Mouse (Mus musculus): ENCODE data around the gene Scfd1. TPM values are rescaled to one million over a fixed set of nuclear protein-coding genes. Genes with fewer than 3 reads are reported as not detected.

Gene Scfd1
- total and polyA plus RNA-seq, 2 experiments from 2014 or later: 33.9 to 54.1 TPM

DNA sequence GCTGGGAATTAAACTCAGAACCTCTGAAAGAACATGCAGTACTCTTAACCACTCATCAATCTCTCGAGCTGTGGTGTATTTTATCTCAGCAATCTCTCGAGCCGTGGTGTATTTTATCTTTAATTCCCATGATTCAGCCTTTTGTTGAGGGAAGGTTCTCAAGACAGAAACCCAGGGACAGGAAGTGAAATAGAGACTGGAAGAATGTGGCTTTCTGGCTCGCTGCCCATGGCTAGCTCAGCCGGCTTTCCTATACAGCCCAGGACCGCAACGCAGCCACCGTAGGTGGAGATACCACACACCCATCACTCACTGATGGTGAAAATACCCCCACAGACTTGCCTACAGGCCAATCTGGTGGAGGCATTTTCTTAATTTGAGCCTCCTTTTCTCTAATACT is 22.0 kb upstream of the Scfd1 start:
- H3K9me3 ChIP-seq (replicated peaks; ENCODE audit: control insufficient read depth, low read length): no peaks in the 10 kb centered on the region
- H3K4me3 ChIP-seq (ENCODE audit: low read depth, low read length): no peak overlapping the region
- TF ChIP-seq CTCF (IDR thresholded peaks at IDR 0.05; ENCODE audit: low read depth) (no peak), EP300 (IDR thresholded peaks at IDR 0.05; ENCODE audit: low read depth) (no peak)
- H3K36me3 ChIP-seq (replicated peaks; ENCODE audit: control insufficient read depth, insufficient read depth, low read length): peaks cover 63% of the 10 kb centered on the region
- peaks cover 6% of the 10 kb centered on the region; the same call in 1 of the 2 replicates for H3K4me1 ChIP-seq (ENCODE audit: control insufficient read depth, insufficient read depth)
- no peak overlapping the region; the same call in 1 of the 2 replicates for H3K27ac ChIP-seq (ENCODE audit: low read depth)
- H3K4me2 ChIP-seq (ENCODE audit: low read depth, low read length): no peak overlapping the region
- no peak overlapping the region for H3K9ac ChIP-seq (replicated peaks; ENCODE audit: low read depth, low read length)
- ATAC-seq (ENCODE audit: insufficient read depth, low read depth) (no peak), DNase-seq (ENCODE audit: low spot score) (no peak)
- 44% methylated on average over 8 of the region's 8 CpGs for WGBS
- no peaks in the 10 kb centered on the region for H3K27me3 ChIP-seq (ENCODE audit: control insufficient read depth, insufficient read depth, low read length)

DNA sequence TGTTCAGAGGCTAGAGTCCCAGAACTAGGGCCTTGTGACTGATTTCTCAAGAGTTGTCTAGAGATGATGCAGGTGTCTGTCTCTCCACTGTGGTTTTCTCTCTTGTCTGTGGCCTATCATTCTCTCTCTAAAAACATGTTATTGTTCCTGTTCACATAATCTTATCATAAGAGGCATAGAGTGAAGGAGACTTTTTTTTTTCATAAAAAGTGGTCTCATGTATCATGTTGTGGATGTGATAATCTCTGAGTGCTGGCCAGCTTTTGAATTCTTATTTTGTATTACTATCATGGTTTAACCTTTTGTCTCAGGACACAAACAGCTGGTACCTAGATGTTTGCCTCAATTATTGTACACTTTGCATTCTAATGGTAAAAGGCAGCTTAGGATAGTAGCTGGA is 16.0 kb upstream of the Scfd1 start:
- no peak for TF ChIP-seq EP300 (IDR thresholded peaks at IDR 0.05; ENCODE audit: low read depth)
- no peak for TF ChIP-seq CTCF (IDR thresholded peaks at IDR 0.05; ENCODE audit: low read depth)
- Histone ChIP-seq H3K27me3 (ENCODE audit: control insufficient read depth, insufficient read depth, low read length) (no peaks in the 10 kb centered on the region), H3K9ac (replicated peaks; ENCODE audit: low read depth, low read length) (no peak overlapping the region), H3K27ac (ENCODE audit: low read depth) (no peak overlapping the region), H3K36me3 (replicated peaks; ENCODE audit: control insufficient read depth, insufficient read depth, low read length) (peaks cover 68% of the 10 kb centered on the region), H3K4me1 (ENCODE audit: control insufficient read depth, insufficient read depth) (no peaks in the 10 kb centered on the region), H3K4me2 (ENCODE audit: low read depth, low read length) (no peak overlapping the region), H3K9me3 (replicated peaks; ENCODE audit: control insufficient read depth, low read length) (no peaks in the 10 kb centered on the region), H3K4me3 (ENCODE audit: low read depth, low read length) (no peak overlapping the region)
- no peak for DNase-seq (ENCODE audit: low spot score)
- no peak for ATAC-seq (ENCODE audit: insufficient read depth, low read depth)

DNA sequence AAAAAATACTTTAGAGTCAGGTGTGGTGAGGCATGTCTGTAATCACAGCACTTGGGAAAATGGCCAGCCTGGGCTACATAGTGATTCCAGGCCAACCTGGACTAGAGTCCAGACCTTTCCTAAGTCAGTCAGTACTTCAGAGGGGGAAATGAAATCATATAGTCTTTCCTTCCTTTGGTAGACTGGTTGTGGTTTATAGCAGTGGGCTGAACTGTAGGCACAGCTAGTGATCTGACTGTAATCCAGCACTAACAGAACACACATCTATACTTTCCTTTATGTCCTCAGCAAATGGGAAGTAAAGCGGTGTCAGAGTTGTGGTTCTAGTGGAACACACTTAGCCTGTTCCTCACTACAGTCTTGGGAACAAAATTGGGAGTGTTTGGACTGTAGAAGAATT is 14.4 kb upstream of the Scfd1 start:
- no peak for TF ChIP-seq EP300 (IDR thresholded peaks at IDR 0.05; ENCODE audit: low read depth)
- no peak for TF ChIP-seq CTCF (IDR thresholded peaks at IDR 0.05; ENCODE audit: low read depth)
- H3K4me1 ChIP-seq (ENCODE audit: control insufficient read depth, insufficient read depth): no peaks in the 10 kb centered on the region
- no peak overlapping the region for H3K4me2 ChIP-seq (ENCODE audit: low read depth, low read length)
- H3K27ac ChIP-seq (ENCODE audit: low read depth): no peak overlapping the region
- H3K4me3 ChIP-seq (ENCODE audit: low read depth, low read length): no peak overlapping the region
- H3K27me3 ChIP-seq (ENCODE audit: control insufficient read depth, insufficient read depth, low read length): no peaks in the 10 kb centered on the region
- no peaks in the 10 kb centered on the region for H3K9me3 ChIP-seq (replicated peaks; ENCODE audit: control insufficient read depth, low read length)
- no peak overlapping the region for H3K9ac ChIP-seq (replicated peaks; ENCODE audit: low read depth, low read length)
- peaks cover 69% of the 10 kb centered on the region for H3K36me3 ChIP-seq (replicated peaks; ENCODE audit: control insufficient read depth, insufficient read depth, low read length)
- WGBS: 100% methylated on average over 1 of the region's 1 CpGs
- DNase-seq (ENCODE audit: low spot score): no peak
- no peak for ATAC-seq (ENCODE audit: insufficient read depth, low read depth)

DNA sequence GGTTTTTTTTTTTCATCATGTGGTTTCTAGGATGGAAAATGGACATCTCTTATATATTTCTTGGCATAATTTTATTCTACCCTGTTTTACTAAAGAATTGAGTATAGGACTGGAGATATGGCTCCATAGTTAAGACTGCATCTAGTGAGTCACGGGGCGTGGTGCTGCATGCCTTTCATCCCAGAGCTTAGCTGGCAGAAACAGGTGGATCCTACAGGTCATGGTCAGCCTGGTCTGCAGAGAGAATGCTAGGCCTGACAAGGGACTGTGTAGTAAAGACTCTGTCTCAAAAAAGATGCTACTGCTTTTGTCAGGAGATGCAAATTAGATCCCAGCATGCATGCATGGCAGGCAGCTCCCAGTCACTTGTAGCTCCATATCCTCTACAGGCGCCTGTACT is 8.8 kb upstream of the Scfd1 start:
- TF ChIP-seq CTCF (IDR thresholded peaks at IDR 0.05; ENCODE audit: low read depth) (no peak), EP300 (IDR thresholded peaks at IDR 0.05; ENCODE audit: low read depth) (no peak)
- WGBS: 97% methylated on average over 3 of the region's 3 CpGs
- no peaks in the 10 kb centered on the region for H3K27me3 ChIP-seq (ENCODE audit: control insufficient read depth, insufficient read depth, low read length)
- H3K9ac ChIP-seq (replicated peaks; ENCODE audit: low read depth, low read length): no peak overlapping the region
- H3K36me3 ChIP-seq (replicated peaks; ENCODE audit: control insufficient read depth, insufficient read depth, low read length): peaks cover 70% of the 10 kb centered on the region
- no peak for DNase-seq (ENCODE audit: low spot score)
- no peaks in the 10 kb centered on the region for H3K4me1 ChIP-seq (ENCODE audit: control insufficient read depth, insufficient read depth)
- no peak overlapping the region for H3K27ac ChIP-seq (ENCODE audit: low read depth)
- H3K4me3 ChIP-seq (ENCODE audit: low read depth, low read length): no peak overlapping the region
- H3K4me2 ChIP-seq (ENCODE audit: low read depth, low read length): no peak overlapping the region
- H3K9me3 ChIP-seq (replicated peaks; ENCODE audit: control insufficient read depth, low read length): no peaks in the 10 kb centered on the region
- no peak for ATAC-seq (ENCODE audit: insufficient read depth, low read depth)

DNA sequence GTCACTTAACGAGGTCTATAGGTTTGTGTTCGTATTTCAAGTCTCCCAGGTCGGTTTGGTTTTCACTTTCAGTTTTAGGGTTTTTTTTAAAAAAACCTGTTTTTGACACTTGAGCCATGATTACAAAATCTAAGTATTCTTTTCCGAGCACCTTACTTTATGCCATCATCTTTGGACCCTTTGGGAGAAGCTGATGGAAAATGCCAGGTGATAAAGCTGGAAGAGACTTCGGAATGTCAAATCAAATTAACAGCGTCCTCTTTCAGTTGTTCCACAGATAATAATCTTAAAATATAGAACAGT is 529 bp downstream of the Scfd1 start:
- H3K4me1 ChIP-seq (ENCODE audit: control insufficient read depth, insufficient read depth): no peaks in the 10 kb centered on the region
- H3K36me3 ChIP-seq (replicated peaks; ENCODE audit: control insufficient read depth, insufficient read depth, low read length): peaks cover 20% of the 10 kb centered on the region
- H3K9me3 ChIP-seq (replicated peaks; ENCODE audit: control insufficient read depth, low read length): no peaks in the 10 kb centered on the region
- H3K27ac ChIP-seq (ENCODE audit: low read depth): peak overlapping the region; percentile 93
- H3K9ac ChIP-seq (replicated peaks; ENCODE audit: low read depth, low read length): peak overlapping the region; percentile 86
- peak overlapping the region; percentile 82 for H3K4me3 ChIP-seq (ENCODE audit: low read depth, low read length)
- DNase-seq (ENCODE audit: low spot score): no peak
- no peak for ATAC-seq (ENCODE audit: insufficient read depth, low read depth)
- peak overlapping the region; percentile 75 for H3K4me2 ChIP-seq (ENCODE audit: low read depth, low read length)
- no peak for TF ChIP-seq CTCF (IDR thresholded peaks at IDR 0.05; ENCODE audit: low read depth)
- no peak for TF ChIP-seq EP300 (IDR thresholded peaks at IDR 0.05; ENCODE audit: low read depth)
- WGBS: 12% methylated on average over 6 of the region's 6 CpGs
- no peaks in the 10 kb centered on the region for H3K27me3 ChIP-seq (ENCODE audit: control insufficient read depth, insufficient read depth, low read length)

DNA sequence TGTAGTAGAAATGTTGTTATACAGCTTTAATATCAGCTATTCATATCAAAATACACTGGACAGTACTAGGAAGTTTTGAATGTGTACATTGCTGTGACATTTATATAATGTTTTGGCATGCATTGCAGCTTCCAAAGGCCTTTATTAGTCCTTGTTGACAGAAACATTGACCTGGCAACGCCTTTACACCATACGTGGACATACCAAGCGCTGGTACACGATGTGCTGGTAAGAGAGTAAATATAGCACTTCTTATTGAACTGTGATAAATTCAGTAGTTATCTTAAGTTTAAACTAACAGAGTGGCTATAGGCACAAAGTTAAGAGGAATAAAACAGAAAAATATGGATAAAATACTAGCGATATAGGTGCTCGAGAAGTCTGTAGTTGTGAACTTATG is 22.6 kb downstream of the Scfd1 start:
- H3K27ac ChIP-seq (ENCODE audit: low read depth): no peak overlapping the region
- ATAC-seq (ENCODE audit: insufficient read depth, low read depth): no peak
- no peaks in the 10 kb centered on the region for H3K9me3 ChIP-seq (replicated peaks; ENCODE audit: control insufficient read depth, low read length)
- no peaks in the 10 kb centered on the region for H3K4me1 ChIP-seq (ENCODE audit: control insufficient read depth, insufficient read depth)
- no peak overlapping the region for H3K4me3 ChIP-seq (ENCODE audit: low read depth, low read length)
- H3K4me2 ChIP-seq (ENCODE audit: low read depth, low read length): no peak overlapping the region
- H3K9ac ChIP-seq (replicated peaks; ENCODE audit: low read depth, low read length): no peak overlapping the region
- TF ChIP-seq CTCF (IDR thresholded peaks at IDR 0.05; ENCODE audit: low read depth) (no peak), EP300 (IDR thresholded peaks at IDR 0.05; ENCODE audit: low read depth) (no peak)
- no peak for DNase-seq (ENCODE audit: low spot score)
- 88% methylated on average over 6 of the region's 6 CpGs for WGBS
- H3K36me3 ChIP-seq (replicated peaks; ENCODE audit: control insufficient read depth, insufficient read depth, low read length): peaks cover 78% of the 10 kb centered on the region
- no peaks in the 10 kb centered on the region for H3K27me3 ChIP-seq (ENCODE audit: control insufficient read depth, insufficient read depth, low read length)
